Mouse (Mus musculus) lung, postnatal 0 days (tissue): ENCODE measurements around the gene Ankfn1. TPM values are rescaled to one million over a fixed set of nuclear protein-coding genes. Genes with fewer than 3 reads are reported as not detected.
A peak's percentile ranks its signal among the peaks of the same experiment; 100 is the strongest.

Experiments
- ATAC-seq: fragments of 200-750 bp; cut with Nextera tagmentation; 2 replicates; pipeline ENCODE4 v1.8.0; 2017; ENCODE audit warnings: moderate library complexity
- DNase-seq: peaks from one replicate; pipeline ENCODE4 v3.0.0-alpha.2; 2016; ENCODE audit warnings: low spot score
- H3K27ac ChIP-seq: fragments of 300-500 bp; sonication (generic); 2 replicates; pipeline ENCODE4 v1.5.1; 2014; ENCODE audit warnings: antibody characterized with exemption, mild to moderate bottlenecking, low read length, mixed read lengths
- H3K27me3 ChIP-seq: fragments of 300-500 bp; sonication (generic); replicated peaks from 2 replicates; pipeline ENCODE4 v1.6.1; 2014; ENCODE audit warnings: low read length, mixed read lengths; ENCODE audit not compliant: insufficient read depth
- H3K36me3 ChIP-seq: fragments of 300-500 bp; sonication (generic); 2 replicates; pipeline ENCODE4 v1.6.1; 2014; ENCODE audit warnings: low read length, mixed read lengths; ENCODE audit not compliant: insufficient read depth
- H3K4me1 ChIP-seq: fragments of 300-500 bp; sonication (generic); 2 replicates; pipeline ENCODE4 v1.6.1; 2014; ENCODE audit warnings: antibody characterized with exemption, low read depth, low read length, mixed read lengths; ENCODE audit not compliant: insufficient read depth
- H3K4me2 ChIP-seq: fragments of 300-500 bp; sonication (generic); replicated peaks from 2 replicates; pipeline ENCODE4 v1.6.1; 2014; ENCODE audit warnings: low read depth, mild to moderate bottlenecking, low read length, moderate library complexity, mixed read lengths
- H3K4me3 ChIP-seq: fragments of 300-500 bp; sonication (generic); 2 replicates; pipeline ENCODE4 v1.5.1; 2014; ENCODE audit warnings: low read depth, low read length
- H3K9ac ChIP-seq: fragments of 300-500 bp; sonication (generic); replicated peaks from 2 replicates; pipeline ENCODE4 v1.6.1; 2014; ENCODE audit warnings: low read depth, mild to moderate bottlenecking
- H3K9me3 ChIP-seq: fragments of 300-500 bp; sonication (generic); 2 replicates; pipeline ENCODE4 v1.6.1; 2016; ENCODE audit warnings: low read length, mixed read lengths
- CTCF ChIP-seq: IDR thresholded peaks from 2 replicates; pipeline ENCODE4 v1.5.1; 2016; ENCODE audit warnings: antibody characterized with exemption, mild to moderate bottlenecking
- EP300 ChIP-seq: IDR thresholded peaks from 2 replicates; pipeline ENCODE4 v1.6.1; 2016; ENCODE audit warnings: antibody characterized with exemption, mild to moderate bottlenecking, control low read depth
- WGBS: fragments of 180-500 bp; shearing (Covaris S2); extraction: QIAGEN DNeasy Blood & Tissue Kit; methylation state at CpG from one replicate; pipeline ENCODE4 v1.1.7; 2014; 5-methylcytosine and 5-hydroxymethylcytosine counted together
- polyA plus RNA-seq: library from polyadenylated mRNA; unstranded; fragments of >200 nt; fragmentation: Nextera tagmentation; extraction: Ambion mirVana; gene quantifications from 2 replicates; pipeline ENCODE4 v1.2.1, GENCODE M21; 2015

Gene Ankfn1
- polyA plus RNA-seq, 1 experiment from 2014 or later = 0.85 TPM

GRCm38 (mm10) chr11:89546164-89546563, 231.3 kb downstream of the Ankfn1 start:
- H3K4me1 ChIP-seq = no peaks in the 10 kb centered on the region
- 39% methylated on average over 7 of the region's 7 CpGs for WGBS
- H3K4me3 ChIP-seq = no peak overlapping the region
- peak; percentile 77 for DNase-seq
- ATAC-seq = peak; percentile 59; the same call in 1 of the 2 replicates
- H3K27ac ChIP-seq = no peak overlapping the region
- no peaks in the 10 kb centered on the region for H3K9me3 ChIP-seq
- H3K9ac ChIP-seq = no peak overlapping the region
- H3K27me3 ChIP-seq = no peaks in the 10 kb centered on the region
- H3K36me3 ChIP-seq = no peaks in the 10 kb centered on the region
- no peak overlapping the region for H3K4me2 ChIP-seq
- TF ChIP-seq CTCF (peak; percentile 76), EP300 (no peak)

- DNase-seq = no peak
These were observed 232.3 kb downstream of the Ankfn1 start for GRCm38 (mm10) chr11:89544856-89545817.

GRCm38 (mm10) chr11:89538376-89538775, 239.1 kb downstream of the Ankfn1 start:
- no peak overlapping the region for H3K27ac ChIP-seq
- TF ChIP-seq CTCF (no peak), EP300 (no peak)
- H3K27me3 ChIP-seq = no peaks in the 10 kb centered on the region
- H3K9me3 ChIP-seq = no peaks in the 10 kb centered on the region
- H3K4me2 ChIP-seq = no peak overlapping the region
- H3K4me3 ChIP-seq = no peak overlapping the region
- no peaks in the 10 kb centered on the region for H3K4me1 ChIP-seq
- DNase-seq = no peak
- ATAC-seq = no peak
- H3K9ac ChIP-seq = no peak overlapping the region
- 54% methylated on average over 8 of the region's 8 CpGs for WGBS
- H3K36me3 ChIP-seq = no peaks in the 10 kb centered on the region

More at GRCm38 (mm10) chr11:89544856-89545817, 232.3 kb downstream of the Ankfn1 start:
- no peak for ATAC-seq
- WGBS = 5% methylated on average over 29 of the region's 29 CpGs
- Histone ChIP-seq H3K9ac (no peak overlapping the region), H3K27ac (no peak overlapping the region), H3K4me1 (no peaks in the 10 kb centered on the region), H3K36me3 (no peaks in the 10 kb centered on the region), H3K27me3 (no peaks in the 10 kb centered on the region), H3K9me3 (no peaks in the 10 kb centered on the region), H3K4me3 (peak overlapping the region; percentile 10; the same call in 1 of the 2 replicates), H3K4me2 (peak overlapping the region; percentile 33; the same call in 1 of the 2 replicates)
- no peak for TF ChIP-seq EP300
- TF ChIP-seq CTCF = no peak

- DNase-seq (no peak), ATAC-seq (no peak)
- H3K27ac ChIP-seq = no peak overlapping the region
- H3K9me3 ChIP-seq = no peaks in the 10 kb centered on the region
- 78% methylated on average over 4 of the region's 4 CpGs for WGBS
- no peak overlapping the region for H3K9ac ChIP-seq
- TF ChIP-seq CTCF (no peak), EP300 (no peak)
- no peak overlapping the region for H3K4me2 ChIP-seq
- H3K4me1 ChIP-seq = no peaks in the 10 kb centered on the region
- H3K27me3 ChIP-seq = no peaks in the 10 kb centered on the region
- no peak overlapping the region for H3K4me3 ChIP-seq
- H3K36me3 ChIP-seq = no peaks in the 10 kb centered on the region
These were observed 249.5 kb downstream of the Ankfn1 start for GRCm38 (mm10) chr11:89527800-89528430.

- 9% methylated on average over 9 of the region's 9 CpGs for WGBS
- DNase-seq (no peak), ATAC-seq (no peak)
- Histone ChIP-seq H3K27ac (no peak overlapping the region), H3K4me2 (no peak overlapping the region), H3K36me3 (no peaks in the 10 kb centered on the region), H3K27me3 (no peaks in the 10 kb centered on the region), H3K4me3 (no peak overlapping the region), H3K4me1 (no peaks in the 10 kb centered on the region), H3K9me3 (no peaks in the 10 kb centered on the region), H3K9ac (no peak overlapping the region)
- TF ChIP-seq CTCF (no peak), EP300 (no peak)
These were observed 262.0 kb downstream of the Ankfn1 start for GRCm38 (mm10) chr11:89515501-89515901.

- no peak overlapping the region for H3K27ac ChIP-seq
- H3K36me3 ChIP-seq = no peaks in the 10 kb centered on the region
- H3K4me2 ChIP-seq = no peak overlapping the region
- H3K9ac ChIP-seq = no peak overlapping the region
- H3K4me3 ChIP-seq = no peak overlapping the region
- DNase-seq (no peak), ATAC-seq (no peak)
- H3K27me3 ChIP-seq = no peaks in the 10 kb centered on the region
- H3K9me3 ChIP-seq = no peaks in the 10 kb centered on the region
- no peak for TF ChIP-seq EP300
- TF ChIP-seq CTCF = no peak
- WGBS = 24% methylated on average over 11 of the region's 11 CpGs
- H3K4me1 ChIP-seq = no peaks in the 10 kb centered on the region
These were observed 268.7 kb downstream of the Ankfn1 start for GRCm38 (mm10) chr11:89508675-89509324.
